Mouse (Mus musculus) ES-E14 (cell line): ENCODE results near the gene Comtd1.

Experiments used
- CHD2 ChIP-seq: IDR thresholded peaks from 2 replicates; pipeline ENCODE4 v1.6.1; 2014; ENCODE audit warnings: mild to moderate bottlenecking, low read depth, low read length, inconsistent platforms
- HCFC1 ChIP-seq: IDR thresholded peaks from 2 replicates; pipeline ENCODE4 v1.6.1; 2012; ENCODE audit warnings: low read length, inconsistent platforms, borderline replicate concordance; ENCODE audit not compliant: insufficient read depth
- ZC3H11A ChIP-seq: IDR thresholded peaks from 2 replicates; pipeline ENCODE4 v1.6.1; 2012; ENCODE audit warnings: low read depth, mild to moderate bottlenecking, inconsistent platforms, low read length, borderline replicate concordance
- ZNF384 ChIP-seq: IDR thresholded peaks from 2 replicates; pipeline ENCODE4 v1.6.1; 2012; ENCODE audit warnings: low read depth, low read length, inconsistent platforms

- TF ChIP-seq HCFC1 = no peak
- TF ChIP-seq ZC3H11A = no peak
- TF ChIP-seq CHD2 = no peak
- TF ChIP-seq ZNF384 = peak; percentile 99
Measured at GRCm38 (mm10) chr14:21812590-21813162, 36.1 kb downstream of the Comtd1 start.
